Mouse (Mus musculus) forebrain, embryonic 12.5 days (tissue): Measurements from ENCODE around the gene Gemin5. TPM values are rescaled to one million over a fixed set of nuclear protein-coding genes. Genes with fewer than 3 reads are reported as not detected.

Source experiments
- ATAC-seq: fragments of 200-750 bp; cut with Nextera tagmentation; 2 replicates; pipeline ENCODE4 v1.8.0; 2017; ENCODE audit warnings: moderate TSS enrichment; ENCODE audit not compliant: low FRiP score
- H3K27ac ChIP-seq: fragments of 300-500 bp; sonication (generic); 2 replicates; pipeline ENCODE4 v1.5.1; 2016; ENCODE audit warnings: mild to moderate bottlenecking
- H3K27me3 ChIP-seq: fragments of 300-500 bp; sonication (generic); 2 replicates; pipeline ENCODE4 v1.6.1; 2016; ENCODE audit warnings: mild to moderate bottlenecking
- H3K36me3 ChIP-seq: fragments of 300-500 bp; sonication (generic); replicated peaks from 2 replicates; pipeline ENCODE4 v1.6.1; 2016; ENCODE audit warnings: mild to moderate bottlenecking
- H3K4me1 ChIP-seq: fragments of 300-500 bp; sonication (generic); 2 replicates; pipeline ENCODE4 v1.6.1; 2016
- H3K4me2 ChIP-seq: fragments of 300-500 bp; sonication (generic); 2 replicates; pipeline ENCODE4 v1.6.1; 2016; ENCODE audit warnings: mild to moderate bottlenecking, moderate library complexity
- H3K4me3 ChIP-seq: fragments of 300-500 bp; sonication (generic); replicated peaks from 2 replicates; pipeline ENCODE4 v1.5.1; 2016; ENCODE audit warnings: mild to moderate bottlenecking
- H3K9ac ChIP-seq: fragments of 300-500 bp; sonication (generic); 2 replicates; pipeline ENCODE4 v1.6.1; 2016; ENCODE audit warnings: mild to moderate bottlenecking
- H3K9me3 ChIP-seq: fragments of 300-500 bp; sonication (generic); 2 replicates; pipeline ENCODE4 v1.6.1; 2016
- WGBS: fragments of 180-500 bp; shearing (Covaris S2); methylation state at CpG from one replicate; pipeline ENCODE4 v1.1.7; 2016; 5-methylcytosine and 5-hydroxymethylcytosine counted together
- polyA plus RNA-seq: library from polyadenylated mRNA; unstranded; fragments of >200 nt; fragmentation: Nextera tagmentation; extraction: Ambion mirVana; gene quantifications from 2 replicates; pipeline ENCODE4 v1.2.1, GENCODE M21; 2016

The Gemin5 gene
- polyA plus RNA-seq, 1 experiment from 2014 or later, result 23.5 TPM

DNA sequence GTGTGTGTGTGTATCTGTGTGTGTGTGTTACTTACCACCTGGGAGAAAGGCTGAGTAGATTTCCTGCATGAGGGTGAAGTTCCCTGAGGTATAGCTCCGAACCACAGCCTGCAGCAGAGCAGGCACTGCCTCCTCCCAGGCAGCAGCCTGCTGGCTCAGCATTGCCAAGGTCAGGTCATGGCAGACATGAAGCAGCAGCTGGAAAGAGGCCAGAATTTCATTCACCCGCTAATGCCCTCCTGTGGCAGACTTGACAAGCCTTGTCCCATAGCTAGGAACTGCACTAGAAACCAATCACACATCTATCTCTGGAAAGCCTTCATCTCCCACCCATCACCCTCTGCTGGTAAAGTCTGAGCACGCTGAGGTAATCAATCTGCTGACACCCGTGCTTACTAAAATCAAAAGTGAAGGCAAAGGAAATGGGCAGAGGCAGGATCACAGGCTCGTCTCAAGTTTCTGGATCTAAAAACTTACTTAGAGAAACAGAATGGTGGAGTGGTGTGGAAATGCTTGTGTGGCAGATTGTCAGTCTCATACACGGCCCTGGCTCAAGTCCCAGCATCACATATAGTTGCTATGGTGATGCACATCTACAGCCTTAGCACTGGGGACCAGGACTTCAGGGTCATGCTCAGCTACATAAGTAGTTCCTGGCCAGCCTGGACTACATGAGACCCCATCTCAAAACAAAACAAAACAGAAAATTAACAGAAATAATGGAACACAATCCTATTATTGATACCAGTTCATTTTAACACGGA, 41.8 kb downstream of the Gemin5 start:
- H3K4me1 ChIP-seq, result no peaks in the 10 kb centered on the region
- H3K9ac ChIP-seq, result no peak overlapping the region
- no peak for ATAC-seq
- WGBS, result 78% methylated on average over 7 of the region's 7 CpGs
- no peak overlapping the region for H3K4me3 ChIP-seq
- H3K27me3 ChIP-seq, result no peaks in the 10 kb centered on the region
- no peak overlapping the region for H3K27ac ChIP-seq
- no peaks in the 10 kb centered on the region for H3K9me3 ChIP-seq
- no peak overlapping the region for H3K4me2 ChIP-seq
- peaks cover 98% of the 10 kb centered on the region for H3K36me3 ChIP-seq

DNA sequence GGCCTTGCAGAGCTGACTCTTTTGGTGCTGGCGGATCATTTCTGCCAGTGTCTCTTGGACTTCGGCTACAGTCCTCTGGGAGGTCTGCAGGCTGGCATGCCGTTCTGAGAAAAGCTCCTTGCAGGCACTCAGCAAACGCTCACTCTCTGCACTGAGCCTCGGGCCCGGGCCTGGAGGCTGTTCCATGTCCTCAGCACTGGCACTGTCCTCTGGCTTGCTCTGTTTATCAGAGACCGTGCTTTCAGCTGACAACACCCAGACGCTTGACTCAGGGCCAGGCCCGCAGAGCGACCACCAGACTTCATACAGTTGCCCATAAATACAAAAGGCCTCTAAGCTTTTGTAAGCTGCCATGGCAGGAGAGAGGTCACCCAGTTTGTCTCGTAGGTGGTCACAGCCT, 43.3 kb downstream of the Gemin5 start:
- Histone ChIP-seq H3K4me1 (no peaks in the 10 kb centered on the region), H3K4me2 (no peak overlapping the region), H3K36me3 (peaks cover 98% of the 10 kb centered on the region), H3K27me3 (no peaks in the 10 kb centered on the region), H3K9me3 (no peaks in the 10 kb centered on the region), H3K4me3 (no peak overlapping the region), H3K27ac (no peak overlapping the region), H3K9ac (no peak overlapping the region)
- no peak for ATAC-seq
- 92% methylated on average over 11 of the region's 11 CpGs for WGBS

DNA sequence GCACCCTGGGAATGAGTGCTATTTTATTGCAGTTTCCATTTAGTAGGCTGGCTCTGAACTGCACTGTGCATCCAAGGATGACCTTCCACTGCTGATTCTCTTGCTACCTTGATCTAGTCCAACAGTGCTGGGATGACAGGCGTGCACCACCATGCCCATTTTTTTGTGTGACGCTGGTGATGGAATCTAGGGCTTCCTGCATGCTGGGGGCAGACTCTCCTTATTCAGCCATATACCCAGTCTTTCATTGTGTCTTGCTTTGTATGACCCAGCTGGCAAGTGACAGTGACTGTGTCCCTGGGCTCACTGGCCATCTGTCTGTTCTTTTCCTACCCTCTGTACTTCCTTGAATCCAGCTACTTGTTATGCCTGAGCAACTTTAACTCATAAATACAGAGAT, 44.6 kb downstream of the Gemin5 start:
- Histone ChIP-seq H3K36me3 (peaks cover 98% of the 10 kb centered on the region), H3K27ac (no peak overlapping the region), H3K27me3 (no peaks in the 10 kb centered on the region), H3K4me1 (no peaks in the 10 kb centered on the region), H3K9ac (no peak overlapping the region), H3K9me3 (no peaks in the 10 kb centered on the region), H3K4me3 (no peak overlapping the region), H3K4me2 (no peak overlapping the region)
- ATAC-seq, result no peak
- 94% methylated on average over 2 of the region's 2 CpGs for WGBS

DNA sequence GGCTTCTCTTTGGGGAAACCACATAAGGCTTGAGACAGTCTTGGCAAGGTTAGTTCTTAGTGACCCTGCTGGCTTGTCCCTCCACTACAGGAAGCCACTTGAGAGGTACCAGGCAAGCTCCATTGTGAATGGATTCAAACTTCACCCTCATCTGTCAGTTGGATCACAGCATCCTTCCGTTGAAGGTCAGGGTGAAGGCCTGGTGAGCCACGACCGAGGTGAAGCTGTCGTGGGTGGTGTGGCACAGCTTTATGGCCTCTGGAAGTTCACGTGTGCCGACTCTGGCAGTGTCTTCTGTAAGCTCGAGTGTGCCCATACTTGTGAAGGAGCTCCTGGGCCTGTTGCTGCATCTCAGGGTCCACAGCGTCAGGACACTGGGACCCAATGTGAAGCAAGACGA, 47.0 kb downstream of the Gemin5 start:
- no peak overlapping the region for H3K4me2 ChIP-seq
- no peaks in the 10 kb centered on the region for H3K4me1 ChIP-seq
- no peak for ATAC-seq
- no peaks in the 10 kb centered on the region for H3K9me3 ChIP-seq
- WGBS, result 95% methylated on average over 9 of the region's 9 CpGs
- H3K9ac ChIP-seq, result no peak overlapping the region
- H3K27ac ChIP-seq, result no peak overlapping the region
- no peak overlapping the region for H3K4me3 ChIP-seq
- peaks cover 97% of the 10 kb centered on the region for H3K36me3 ChIP-seq
- no peaks in the 10 kb centered on the region for H3K27me3 ChIP-seq

DNA sequence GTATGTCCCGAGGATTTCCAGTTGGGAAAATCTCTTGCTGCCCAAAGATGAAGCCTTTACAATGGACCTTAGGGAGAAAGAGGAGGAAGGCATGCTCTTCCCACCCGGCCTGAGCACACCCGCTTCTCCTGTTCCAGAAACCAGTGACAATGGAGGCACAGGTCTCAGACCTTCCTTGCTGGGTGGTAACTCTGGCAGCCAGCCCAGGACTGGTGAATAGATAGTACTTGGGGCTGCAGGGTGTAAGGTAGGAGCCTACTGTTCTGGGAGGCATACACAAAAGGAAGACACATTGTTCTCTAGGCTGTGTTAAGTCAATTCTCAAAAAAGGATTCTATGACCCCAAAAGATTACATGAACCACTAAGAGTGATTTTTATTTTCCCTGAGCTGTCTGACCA, 47.7 kb downstream of the Gemin5 start:
- Histone ChIP-seq H3K27me3 (no peaks in the 10 kb centered on the region), H3K36me3 (peaks cover 97% of the 10 kb centered on the region), H3K9ac (no peak overlapping the region), H3K4me1 (no peaks in the 10 kb centered on the region), H3K4me2 (no peak overlapping the region), H3K27ac (no peak overlapping the region), H3K4me3 (no peak overlapping the region), H3K9me3 (no peaks in the 10 kb centered on the region)
- ATAC-seq, result no peak
- WGBS, result 87% methylated on average over 3 of the region's 3 CpGs

DNA sequence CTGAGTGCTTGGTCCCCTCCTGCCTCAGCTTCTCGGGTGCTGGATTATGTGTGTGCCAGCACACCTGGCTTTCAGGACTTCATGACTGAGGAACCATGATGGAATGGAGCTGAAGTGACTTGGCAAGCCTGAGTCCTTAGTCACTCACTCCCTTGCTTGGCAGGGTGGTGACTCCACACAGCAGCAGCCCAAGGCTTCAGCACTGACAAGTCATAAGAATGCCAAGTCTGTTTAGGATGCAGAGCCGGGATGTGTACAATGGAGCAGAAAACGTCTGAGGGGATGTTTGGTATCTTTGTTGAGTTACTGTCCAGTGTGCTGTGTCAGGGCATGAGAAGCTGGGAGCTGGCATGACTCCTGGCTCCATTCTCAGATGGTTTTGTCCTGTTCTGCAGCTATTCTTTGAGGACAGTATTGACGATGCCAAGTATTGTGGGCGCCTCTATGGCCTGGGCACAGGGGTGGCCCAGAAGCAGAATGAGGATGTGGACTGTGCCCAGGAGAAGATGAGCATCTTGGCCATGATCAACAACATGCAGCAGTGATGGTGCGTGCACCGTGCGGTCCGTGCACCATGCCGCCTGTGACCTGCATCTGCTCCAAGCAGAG, 51.2 kb downstream of the Gemin5 start:
- Histone ChIP-seq H3K4me3 (no peak overlapping the region), H3K4me2 (no peak overlapping the region), H3K27me3 (no peaks in the 10 kb centered on the region), H3K9ac (no peak overlapping the region), H3K4me1 (no peaks in the 10 kb centered on the region), H3K9me3 (no peaks in the 10 kb centered on the region), H3K36me3 (peaks cover 97% of the 10 kb centered on the region), H3K27ac (no peak overlapping the region)
- 88% methylated on average over 10 of the region's 10 CpGs for WGBS
- ATAC-seq, result no peak

GRCm38 (mm10) chr11:58116560-58116959, 51.8 kb downstream of the Gemin5 start:
- H3K27me3 ChIP-seq, result no peaks in the 10 kb centered on the region
- H3K4me2 ChIP-seq, result no peak overlapping the region
- no peak for ATAC-seq
- H3K36me3 ChIP-seq, result peaks cover 97% of the 10 kb centered on the region
- no peaks in the 10 kb centered on the region for H3K4me1 ChIP-seq
- 82% methylated on average over 1 of the region's 1 CpGs for WGBS
- no peaks in the 10 kb centered on the region for H3K9me3 ChIP-seq
- no peak overlapping the region for H3K27ac ChIP-seq
- H3K9ac ChIP-seq, result no peak overlapping the region
- no peak overlapping the region for H3K4me3 ChIP-seq

- H3K9ac ChIP-seq, result no peak overlapping the region
- no peaks in the 10 kb centered on the region for H3K9me3 ChIP-seq
- peaks cover 34% of the 10 kb centered on the region for H3K36me3 ChIP-seq
- 93% methylated on average over 4 of the region's 4 CpGs for WGBS
- no peak overlapping the region for H3K4me2 ChIP-seq
- H3K27me3 ChIP-seq, result no peaks in the 10 kb centered on the region
- ATAC-seq, result no peak
- H3K4me1 ChIP-seq, result peaks cover 26% of the 10 kb centered on the region
- H3K27ac ChIP-seq, result no peak overlapping the region
- no peak overlapping the region for H3K4me3 ChIP-seq
These were observed 60.5 kb downstream of the Gemin5 start for GRCm38 (mm10) chr11:58107664-58108337.

GRCm38 (mm10) chr11:58107009-58107408, 61.3 kb downstream of the Gemin5 start:
- Histone ChIP-seq H3K4me2 (no peak overlapping the region), H3K9ac (no peak overlapping the region), H3K9me3 (no peaks in the 10 kb centered on the region), H3K27me3 (no peaks in the 10 kb centered on the region), H3K36me3 (peaks cover 26% of the 10 kb centered on the region), H3K27ac (no peak overlapping the region), H3K4me3 (no peak overlapping the region), H3K4me1 (peaks cover 27% of the 10 kb centered on the region)
- no peak for ATAC-seq
- WGBS, result 72% methylated on average over 3 of the region's 3 CpGs

DNA sequence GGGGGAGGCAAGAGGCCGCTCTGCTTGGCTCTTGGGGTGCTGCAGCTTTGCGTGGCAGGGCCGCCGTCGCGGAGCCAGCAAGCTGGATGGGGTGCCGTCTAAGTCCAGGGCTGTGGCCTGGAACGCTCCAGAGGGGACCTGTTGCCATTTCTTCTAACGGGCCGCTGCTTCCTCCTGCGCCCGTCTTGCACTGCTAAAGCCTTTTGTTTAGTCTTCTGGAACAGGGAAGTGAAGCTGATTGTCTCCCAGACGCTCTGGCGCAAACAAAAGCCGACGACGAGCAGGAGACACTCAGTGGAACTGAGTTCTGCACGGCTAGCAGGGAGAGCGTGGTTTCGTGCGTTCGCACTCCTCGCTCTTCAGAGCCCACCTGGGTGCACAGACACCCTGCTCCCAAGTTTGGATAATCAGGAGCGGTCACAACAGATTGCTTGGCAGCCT, 64.0 kb downstream of the Gemin5 start:
- H3K4me1 ChIP-seq, result peaks cover 27% of the 10 kb centered on the region
- H3K27ac ChIP-seq, result peak overlapping the region; percentile 87
- ATAC-seq, result peak; percentile 28
- under 1% methylated on average over 23 of the region's 24 CpGs for WGBS
- peak overlapping the region; percentile 80 for H3K4me2 ChIP-seq
- peak overlapping the region; percentile 94 for H3K4me3 ChIP-seq
- no peaks in the 10 kb centered on the region for H3K27me3 ChIP-seq
- no peaks in the 10 kb centered on the region for H3K9me3 ChIP-seq
- no peaks in the 10 kb centered on the region for H3K36me3 ChIP-seq
- H3K9ac ChIP-seq, result peak overlapping the region; percentile 82

DNA sequence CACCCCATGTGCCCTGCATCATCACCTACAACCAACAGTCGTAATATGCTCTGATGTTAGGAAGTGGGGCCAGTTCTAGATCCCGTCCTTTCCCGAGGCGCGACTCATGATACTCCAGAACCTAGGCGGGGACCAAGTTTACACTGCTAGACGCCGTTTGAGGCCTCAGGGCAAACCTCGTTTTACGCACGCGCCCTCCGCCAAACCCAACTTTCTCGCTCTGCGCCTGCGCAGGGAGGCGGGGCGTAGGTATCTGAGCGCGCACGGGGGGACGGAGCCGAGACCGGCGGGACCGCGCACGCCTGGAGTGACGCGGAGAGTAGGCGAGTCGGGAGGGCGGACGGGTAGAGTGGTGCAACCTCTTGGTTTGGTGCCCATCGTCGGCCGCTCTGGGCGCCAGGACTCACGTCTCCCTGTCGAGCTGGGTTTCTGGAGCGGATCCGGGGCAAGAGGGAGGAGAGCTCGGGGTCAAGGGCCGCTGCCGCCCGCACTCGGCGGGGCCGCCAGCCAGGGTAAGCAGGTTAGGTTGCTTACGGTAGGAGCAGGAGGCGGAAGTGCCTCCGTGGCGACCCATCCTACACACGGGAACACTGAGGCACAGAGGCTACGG, 64.5 kb downstream of the Gemin5 start, which contains the start of gene Cnot8:
Gene Cnot8 (plus strand): TSS at position 457 of the 610 bp plus-strand sequence.
- Histone ChIP-seq H3K4me3 (peak within 1 kb of the TSS; percentile 94), H3K9ac (peak within 1 kb of the TSS; percentile 82), H3K4me2 (peak within 1 kb of the TSS; percentile 80), H3K27ac (peak within 1 kb of the TSS; percentile 87), H3K36me3 (no peaks in the 10 kb centered on the region), H3K9me3 (no peaks in the 10 kb centered on the region), H3K27me3 (no peaks in the 10 kb centered on the region), H3K4me1 (peaks cover 27% of the 10 kb centered on the region)
- under 1% methylated on average over 55 of the region's 55 CpGs for WGBS
- peak; percentile 97 for ATAC-seq

DNA sequence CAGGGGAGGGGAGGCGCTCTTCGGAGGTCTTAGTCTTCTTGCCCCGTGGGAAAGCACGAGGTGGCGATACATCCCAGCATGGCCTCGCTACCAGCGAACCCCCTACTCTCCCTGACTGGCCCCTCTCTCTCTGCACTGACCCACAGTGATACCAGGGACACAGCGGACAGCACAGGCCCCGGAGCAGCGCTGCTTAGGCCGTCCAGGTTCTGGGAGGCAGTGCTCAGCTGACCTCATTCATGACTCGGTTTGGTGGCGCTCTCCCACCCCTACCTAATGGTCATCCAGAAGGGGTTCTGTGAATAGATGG, 65.0 kb downstream of the Gemin5 start:
- H3K27ac ChIP-seq, result peak overlapping the region; percentile 64; the same call in 1 of the 2 replicates
- H3K4me3 ChIP-seq, result peak overlapping the region; percentile 94
- H3K9ac ChIP-seq, result peak overlapping the region; percentile 56
- peak overlapping the region; percentile 80 for H3K4me2 ChIP-seq
- no peaks in the 10 kb centered on the region for H3K36me3 ChIP-seq
- 54% methylated on average over 13 of the region's 13 CpGs for WGBS
- no peaks in the 10 kb centered on the region for H3K9me3 ChIP-seq
- peaks cover 27% of the 10 kb centered on the region for H3K4me1 ChIP-seq
- 0 out of 2 replicates have a peak, but pooled peaks cover 3% of the 10 kb centered on the region for H3K27me3 ChIP-seq
- peak; percentile 54 for ATAC-seq
